Mouse (Mus musculus) frontal cortex, adult 2 months (tissue): ENCODE data around the gene Slc26a1. TPM values are rescaled to one million over a fixed set of nuclear protein-coding genes. Genes with fewer than 3 reads are reported as not detected.
"Not testable (repeated sequence)": the region's sequence is repeated elsewhere in the genome, so short reads cannot be mapped to it uniquely, and the experiment has no call there.

Experiments
- DNase-seq, 2 experiments: peaks; one replicate each; pipeline ENCODE4 v3.0.0; 2022; ENCODE audit warnings: low spot score in 1 of 2; ENCODE audit errors: extremely low spot score in 1 of 2
- polyA plus RNA-seq: library from polyadenylated mRNA; depleted of rRNA; stranded (reverse); fragments of >200 nt; gene quantifications from 2 replicates; pipeline ENCODE4 v1.2.3, GENCODE M21; 2012

Gene Slc26a1
- polyA plus RNA-seq, 1 experiment: 1.7 TPM

DNA sequence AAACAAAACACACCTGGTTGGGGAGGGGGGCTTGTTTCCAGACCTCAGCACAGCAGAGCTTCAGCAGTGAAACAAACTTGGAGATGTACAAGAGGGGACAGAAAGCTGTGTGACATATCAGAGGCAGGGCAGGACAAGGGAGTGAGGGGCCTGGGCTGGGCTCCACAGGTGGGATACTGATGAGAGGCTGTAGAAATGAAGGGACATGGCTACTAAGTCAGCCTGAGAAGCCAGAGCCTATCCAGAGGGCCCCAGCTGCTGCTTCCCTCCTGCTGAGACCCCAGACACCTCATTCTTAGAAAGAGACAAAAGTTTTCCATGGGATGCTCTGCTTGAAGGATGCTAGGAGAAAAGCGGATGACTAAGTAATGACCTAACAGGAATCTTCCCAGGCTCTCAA lies 16.8 kb downstream of the Slc26a1 start:
- DNase-seq: no peak

DNA sequence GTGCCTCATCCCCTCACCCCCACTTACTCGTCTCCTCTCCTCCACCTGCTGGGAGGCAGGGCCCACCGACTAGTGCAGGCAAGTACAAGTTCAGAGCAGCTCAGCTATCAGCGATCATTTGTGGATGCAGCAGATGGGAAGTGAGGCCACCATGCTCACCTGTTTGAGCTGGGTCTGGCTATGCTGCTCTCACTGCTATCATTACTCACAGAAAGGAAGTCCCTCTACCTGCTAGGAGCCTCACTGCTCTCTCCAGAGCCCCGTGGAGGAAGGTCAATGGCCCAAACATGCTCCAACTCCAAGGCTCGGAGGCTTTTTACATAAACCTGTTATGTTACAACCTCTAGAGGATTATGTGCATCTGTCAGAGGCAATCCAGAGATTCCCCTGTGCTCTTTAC lies 18.0 kb downstream of the Slc26a1 start:
- no peak for DNase-seq

DNA sequence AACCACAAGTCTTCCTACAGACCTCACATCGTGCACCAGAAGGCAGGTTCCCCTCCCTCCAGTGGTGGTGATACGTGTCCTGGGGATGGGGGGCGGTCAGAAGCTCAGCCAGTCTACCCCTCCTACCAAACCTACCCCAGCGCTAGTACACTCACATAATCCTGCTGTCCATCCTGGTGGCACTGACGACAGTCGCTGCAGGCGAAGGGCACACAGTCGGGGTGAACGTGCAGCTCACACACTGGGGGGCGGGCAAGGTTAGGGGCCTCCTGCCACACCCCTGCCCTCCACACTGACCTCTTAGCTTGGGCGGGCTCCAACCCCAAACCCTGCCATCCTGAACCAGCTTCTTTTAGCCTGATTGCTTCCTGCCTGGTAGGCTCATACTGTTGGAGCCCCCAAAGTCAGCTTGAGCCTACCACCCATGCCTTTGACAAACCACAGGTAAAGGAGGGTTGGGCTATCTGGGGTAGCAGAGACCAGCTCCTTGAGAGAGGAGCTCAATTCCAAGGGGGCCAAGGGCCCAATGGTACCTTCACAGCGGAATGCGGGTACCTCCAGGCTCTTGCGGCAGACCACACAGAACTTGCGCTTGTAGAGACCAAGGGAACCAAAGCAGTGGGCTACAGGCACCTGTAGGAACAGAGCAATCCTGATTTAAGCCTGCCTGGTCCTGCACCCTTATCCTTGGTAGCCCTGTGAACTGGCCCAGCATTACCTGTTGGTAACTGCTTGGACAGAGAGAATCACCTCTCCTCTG lies 19.3 kb downstream of the Slc26a1 start:
- no peak for DNase-seq

DNA sequence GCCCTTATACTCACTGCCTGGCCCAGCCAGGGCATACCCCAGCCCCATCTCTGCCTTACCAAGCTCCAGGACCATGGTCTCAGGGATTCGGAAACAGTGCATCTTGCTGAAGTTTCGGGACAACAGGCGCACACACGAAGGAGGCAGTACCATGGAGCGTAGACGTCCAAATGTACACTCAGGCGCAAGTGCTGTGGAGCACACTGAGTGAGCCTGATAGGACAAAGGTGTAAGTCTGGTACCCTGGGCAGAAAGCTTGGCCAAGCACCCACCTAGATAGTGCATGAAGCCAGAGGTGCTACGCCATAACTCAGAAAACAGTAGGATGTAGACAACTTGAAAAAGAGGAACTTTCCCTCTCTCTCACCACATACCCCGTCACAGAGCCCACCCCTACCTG lies 20.0 kb downstream of the Slc26a1 start:
- DNase-seq: no peak

DNA sequence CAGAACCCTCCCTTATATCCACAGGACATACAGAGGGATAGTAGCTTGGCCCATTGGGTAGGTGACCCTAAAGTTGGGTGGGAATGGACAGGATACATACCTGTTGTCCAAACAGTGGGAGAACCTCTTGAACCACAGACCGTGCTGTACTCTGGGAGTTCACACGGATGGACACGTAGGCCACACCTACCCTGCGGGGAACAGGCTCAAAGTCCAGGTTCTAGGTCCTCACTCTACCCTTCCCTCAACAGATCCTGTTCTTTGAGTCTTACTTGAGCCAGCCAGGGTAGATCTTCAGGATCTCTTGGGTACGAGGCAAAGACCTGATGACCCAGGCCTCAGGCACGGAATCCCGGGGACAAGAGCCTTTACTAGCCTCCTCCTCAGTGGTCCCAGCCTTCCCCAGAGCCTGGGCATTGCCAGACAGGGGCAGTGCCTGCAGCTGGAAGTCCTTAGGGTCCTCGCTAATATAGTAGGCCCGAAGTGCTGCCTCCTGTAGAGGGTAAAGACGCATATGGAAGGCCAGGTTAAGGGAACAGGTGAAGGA lies 20.9 kb downstream of the Slc26a1 start:
- no peak for DNase-seq

DNA sequence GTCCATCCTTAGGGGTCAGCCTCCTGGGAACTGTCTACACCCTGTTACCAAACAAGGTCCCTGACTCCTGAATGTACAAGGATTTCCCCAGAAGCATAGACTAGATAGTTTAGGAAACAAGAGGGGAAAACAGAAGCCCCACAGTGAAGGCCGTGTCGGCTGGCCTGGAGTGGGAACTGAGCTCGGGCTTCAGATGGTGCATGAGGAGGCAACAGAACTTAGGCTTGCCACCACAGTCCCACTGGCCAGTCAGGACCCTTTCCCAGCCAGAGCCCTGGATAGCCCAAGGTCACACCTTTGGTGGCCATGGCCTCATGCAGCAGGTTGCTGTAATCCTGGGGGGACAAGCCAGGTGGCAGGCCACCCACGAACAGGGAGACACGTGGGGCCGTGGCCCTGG lies 22.0 kb downstream of the Slc26a1 start:
- no peak for DNase-seq

DNA sequence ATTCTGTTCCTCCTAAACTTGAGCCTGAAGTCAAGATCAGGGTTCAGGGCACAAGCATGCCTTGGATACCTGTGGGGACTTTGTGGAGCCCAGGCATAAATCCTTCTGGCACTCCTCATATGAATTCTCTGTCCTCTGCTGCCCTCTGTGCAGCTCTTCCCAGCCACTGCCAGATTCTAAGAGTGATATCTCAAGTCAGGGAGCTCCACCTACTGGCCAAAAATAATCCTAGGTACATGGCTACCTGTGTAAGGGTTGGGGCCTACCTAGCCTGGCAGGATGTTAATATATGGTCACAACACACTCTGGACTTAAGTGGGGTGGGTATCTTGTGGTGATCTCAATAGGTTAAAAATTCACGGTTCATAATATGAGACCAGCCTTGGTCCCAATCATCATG lies 23.5 kb downstream of the Slc26a1 start:
- DNase-seq: peak in 1 of 2 experiments; percentile 84

DNA sequence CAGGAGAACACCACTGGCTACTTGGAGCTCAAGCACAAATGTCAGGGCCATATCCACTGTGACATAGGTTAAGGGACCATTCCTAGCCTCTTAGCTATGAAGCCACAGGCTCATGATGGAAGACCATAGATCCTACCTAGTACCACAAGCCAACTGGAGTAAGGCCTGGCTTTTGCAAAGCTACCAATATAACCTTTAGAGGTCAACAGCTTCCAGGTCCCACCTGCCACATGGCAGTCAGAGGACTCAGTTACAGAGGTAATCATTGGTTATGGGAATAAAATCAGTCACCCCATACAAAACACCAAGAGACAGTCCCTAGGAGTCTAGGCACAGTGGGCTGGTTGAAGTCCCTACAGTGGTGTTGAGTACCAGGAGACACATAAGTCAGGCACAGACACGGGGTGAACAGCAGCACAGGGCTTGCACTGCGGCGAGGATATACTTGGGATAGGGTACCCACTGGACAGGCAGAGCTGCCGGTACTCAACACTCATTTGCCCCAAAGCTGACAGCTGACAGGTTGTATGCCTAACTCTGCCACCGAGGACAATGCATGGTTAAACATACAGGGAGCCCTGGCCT lies 24.1 kb downstream of the Slc26a1 start:
- no peak for DNase-seq

DNA sequence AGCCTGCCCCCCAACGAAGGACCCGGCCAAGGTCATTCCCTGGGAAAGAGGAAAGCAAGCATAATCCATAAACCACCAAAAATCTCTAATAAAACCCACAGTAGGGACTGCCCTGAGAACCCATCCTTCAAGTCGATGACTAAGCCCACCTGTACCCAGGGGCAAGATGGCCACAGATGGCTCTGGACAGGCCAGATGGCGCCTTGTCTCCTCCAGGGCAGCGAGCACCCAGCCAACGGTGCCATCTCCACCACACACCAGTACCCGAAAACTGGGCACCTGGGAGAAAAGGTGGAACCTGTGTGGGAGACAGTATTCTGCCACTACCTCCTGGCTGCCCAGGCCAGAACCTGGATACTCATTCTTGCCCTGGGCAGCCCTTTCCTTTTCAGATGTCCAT lies 25.0 kb downstream of the Slc26a1 start:
- no peak for DNase-seq

DNA sequence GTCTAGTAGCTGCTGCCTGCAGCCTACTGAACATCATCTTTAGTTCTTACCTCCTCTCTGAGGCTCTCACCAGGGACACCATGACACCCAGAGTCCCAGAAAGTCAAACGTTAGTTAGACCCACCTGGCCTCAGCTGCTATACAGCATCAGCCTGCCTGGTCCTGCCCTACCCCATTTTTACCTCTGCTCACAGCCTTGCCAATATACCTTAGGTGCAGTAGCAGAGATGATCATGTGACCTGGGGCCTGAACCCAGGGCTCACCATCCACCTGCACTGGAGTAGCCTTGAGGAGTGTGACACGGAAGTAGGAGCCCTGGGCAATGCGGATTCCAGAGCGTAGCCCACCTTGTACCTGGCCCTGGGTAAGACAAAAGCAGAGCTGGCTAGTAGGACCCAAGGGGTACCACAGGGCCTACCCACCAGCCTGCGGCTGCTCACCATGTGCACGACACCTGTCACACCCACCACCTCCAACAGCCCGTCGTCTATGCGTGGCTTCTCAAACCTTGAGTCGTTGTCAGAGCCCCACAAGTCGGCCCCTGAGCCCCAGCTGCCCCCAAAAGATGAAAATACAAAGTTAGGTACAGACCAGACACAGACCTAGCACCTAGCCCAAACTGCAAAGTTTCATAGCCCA lies 26.3 kb downstream of the Slc26a1 start:
- no peak for DNase-seq

DNA sequence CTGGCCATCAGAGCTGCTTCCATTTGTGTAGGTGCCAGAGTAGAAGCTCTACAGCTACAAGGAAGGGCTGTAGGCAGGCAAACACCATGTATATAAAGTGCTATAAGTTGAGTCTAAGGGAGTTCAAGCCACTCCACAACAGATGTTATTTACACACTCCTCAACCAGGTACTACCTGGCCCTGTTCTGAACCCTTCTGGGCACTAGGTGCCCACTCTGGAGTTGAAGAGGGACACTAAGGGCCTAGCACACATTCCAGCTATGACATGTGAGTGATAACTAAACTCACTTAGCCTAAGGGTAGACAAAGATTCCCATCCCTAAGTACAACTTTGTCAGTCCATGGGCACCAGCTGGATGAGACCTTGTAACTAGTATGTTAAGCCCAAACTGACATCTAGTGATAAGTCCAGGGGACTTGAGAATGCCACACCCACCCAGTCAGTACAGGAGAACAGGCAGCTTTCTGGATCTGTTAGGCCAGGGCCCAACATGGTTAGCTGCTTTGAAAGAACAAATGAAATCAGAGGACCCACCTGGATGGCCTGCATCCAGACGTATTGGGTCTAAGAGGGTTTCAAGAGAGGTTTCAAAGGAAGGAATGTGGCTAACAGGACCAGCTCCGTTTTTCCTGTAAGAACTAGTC lies 27.4 kb downstream of the Slc26a1 start:
- no peak for DNase-seq

DNA sequence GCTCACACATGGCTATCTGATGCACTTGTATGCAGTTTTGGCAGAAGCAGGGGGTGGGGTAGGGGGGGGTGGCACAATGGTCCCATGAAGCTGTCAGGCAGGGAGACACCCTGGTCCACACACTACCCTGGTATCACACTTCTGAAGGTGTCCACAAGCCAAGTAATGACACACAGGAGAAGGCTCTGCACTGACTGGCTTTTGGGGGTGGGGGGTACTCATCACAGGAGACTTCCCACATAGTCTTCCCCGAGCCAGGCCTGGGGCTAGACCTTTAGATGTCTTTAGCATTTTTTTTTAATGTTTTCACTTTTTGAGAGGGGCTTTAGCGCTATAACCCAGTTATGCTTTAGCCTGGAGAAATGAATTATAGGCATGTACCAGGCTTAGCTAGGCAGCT lies 28.1 kb downstream of the Slc26a1 start:
- no peak for DNase-seq

DNA sequence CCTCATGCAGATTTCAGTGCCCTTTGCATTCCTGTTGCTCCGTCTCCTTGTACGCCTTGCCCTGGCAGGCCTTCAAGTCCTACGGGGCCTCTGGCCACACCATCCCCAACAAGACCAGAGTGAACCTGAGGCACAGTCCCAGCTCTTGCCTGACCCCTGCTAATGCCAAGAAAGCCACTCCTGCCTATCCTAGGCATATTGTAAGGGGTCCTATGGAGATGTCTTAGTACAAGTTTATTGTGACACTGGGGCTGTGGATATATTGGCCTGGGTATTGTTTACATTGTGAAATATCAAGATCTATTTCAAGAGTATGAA lies 29.1 kb downstream of the Slc26a1 start:
- DNase-seq: no peak

DNA sequence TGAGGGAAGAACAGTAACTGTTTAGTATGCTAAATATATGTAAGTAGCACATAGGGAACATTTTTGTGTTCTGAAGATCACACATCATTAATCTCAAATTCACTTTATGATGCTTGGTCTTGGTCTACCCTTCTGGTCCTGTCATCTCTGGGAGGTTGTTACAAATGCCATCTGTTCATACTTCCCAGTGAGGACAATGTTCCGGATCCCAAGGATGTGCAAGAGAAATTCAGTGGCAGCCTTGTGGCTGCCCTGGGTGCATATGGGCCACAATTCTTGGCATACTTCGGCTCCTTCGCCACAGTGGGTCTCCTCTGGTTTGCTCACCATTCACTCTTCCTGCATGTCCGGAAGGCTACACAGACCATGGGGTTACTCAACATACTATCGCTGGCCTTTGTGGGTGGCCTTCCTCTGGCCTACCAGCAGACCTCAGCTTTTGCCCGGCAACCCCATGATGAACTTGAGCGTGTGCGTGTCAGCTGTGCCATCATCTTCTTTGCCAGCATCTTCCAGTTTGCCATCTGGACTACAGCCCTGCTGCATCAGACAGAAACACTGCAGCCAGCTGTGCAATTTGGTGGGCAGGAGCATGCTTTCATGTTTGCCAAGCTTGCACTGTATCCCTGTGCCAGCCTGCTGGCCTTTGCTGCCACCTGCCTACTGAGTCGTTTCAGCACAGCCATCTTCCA lies 29.6 kb downstream of the Slc26a1 start:
- peak in 1 of 2 experiments; percentile 39 for DNase-seq

DNA sequence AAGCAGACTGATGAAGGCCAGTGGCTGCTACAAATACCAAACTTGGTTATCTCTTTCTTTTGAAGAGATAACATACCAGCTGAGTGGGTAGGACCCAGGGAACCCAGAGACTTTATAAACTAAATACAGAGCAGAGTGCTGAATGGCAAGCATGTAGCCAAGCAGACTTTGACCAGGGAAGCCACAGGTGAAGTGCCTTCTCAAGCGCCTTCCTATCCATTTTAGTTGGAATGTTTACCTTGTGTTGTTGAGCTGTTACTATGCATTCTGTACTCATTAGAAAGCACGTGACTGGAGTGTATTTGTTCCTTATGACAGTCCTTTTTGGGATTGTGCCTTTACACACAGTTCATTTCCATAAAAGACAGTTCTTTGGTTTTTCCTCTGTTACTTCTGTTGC lies 31.7 kb downstream of the Slc26a1 start:
- no peak for DNase-seq

DNA sequence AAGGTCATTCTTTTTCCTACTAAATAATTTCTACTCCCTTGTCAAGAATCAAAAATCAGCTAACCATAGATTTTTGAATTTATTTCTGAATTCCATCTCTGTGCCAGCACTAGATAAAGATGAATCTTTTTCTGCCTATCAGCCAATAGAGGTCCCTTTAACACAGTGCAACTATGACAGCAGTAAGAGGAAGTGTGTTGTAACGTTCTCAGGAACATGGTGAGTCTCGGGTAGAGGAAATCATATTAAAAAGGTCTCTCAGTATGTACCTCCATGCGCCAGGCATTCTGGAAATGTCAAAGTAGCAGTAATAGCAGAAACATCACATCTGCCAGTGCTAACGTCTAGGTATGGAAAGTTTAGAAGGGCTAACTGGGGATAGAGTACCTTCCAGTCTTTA lies 39.2 kb downstream of the Slc26a1 start:
- DNase-seq: no peak

DNA sequence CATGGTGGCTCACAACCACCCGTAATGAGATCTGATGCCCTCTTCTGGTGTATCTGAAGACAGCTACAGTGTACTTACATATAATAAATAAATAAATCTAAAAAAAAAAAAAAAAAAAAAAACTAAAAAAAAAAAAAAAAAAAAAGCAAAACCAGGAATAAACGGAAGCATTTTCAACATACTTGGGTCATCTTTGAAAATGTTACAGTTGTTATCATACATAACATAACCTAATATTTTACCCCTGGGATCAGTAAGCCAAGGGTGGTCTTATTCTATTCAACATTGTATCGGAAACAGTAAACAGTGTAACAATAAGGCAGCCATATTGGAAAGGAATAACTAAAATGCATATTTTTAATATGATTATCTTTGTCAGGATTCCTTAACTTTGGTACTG lies 41.3 kb downstream of the Slc26a1 start:
- DNase-seq: not testable (repeated sequence)

DNA sequence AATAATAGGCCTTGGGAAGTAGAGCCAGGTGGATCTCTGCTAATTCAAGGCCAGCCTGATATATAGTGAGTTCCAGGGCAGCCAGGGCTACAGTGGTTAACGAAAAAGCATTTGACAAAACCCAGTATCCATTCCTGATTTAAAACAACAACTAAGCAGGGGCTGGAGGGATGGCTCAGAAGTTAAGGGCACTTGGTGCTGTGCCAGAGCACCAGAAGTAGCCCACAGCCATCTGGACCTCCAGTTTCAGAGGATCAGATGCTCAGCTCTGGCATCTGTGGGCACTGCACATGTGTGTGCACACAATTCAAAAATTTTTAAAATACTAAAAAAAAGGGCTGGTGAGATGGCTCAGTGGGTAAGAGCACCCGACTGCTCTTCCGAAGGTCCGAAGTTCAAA lies 41.7 kb downstream of the Slc26a1 start:
- DNase-seq: no peak

DNA sequence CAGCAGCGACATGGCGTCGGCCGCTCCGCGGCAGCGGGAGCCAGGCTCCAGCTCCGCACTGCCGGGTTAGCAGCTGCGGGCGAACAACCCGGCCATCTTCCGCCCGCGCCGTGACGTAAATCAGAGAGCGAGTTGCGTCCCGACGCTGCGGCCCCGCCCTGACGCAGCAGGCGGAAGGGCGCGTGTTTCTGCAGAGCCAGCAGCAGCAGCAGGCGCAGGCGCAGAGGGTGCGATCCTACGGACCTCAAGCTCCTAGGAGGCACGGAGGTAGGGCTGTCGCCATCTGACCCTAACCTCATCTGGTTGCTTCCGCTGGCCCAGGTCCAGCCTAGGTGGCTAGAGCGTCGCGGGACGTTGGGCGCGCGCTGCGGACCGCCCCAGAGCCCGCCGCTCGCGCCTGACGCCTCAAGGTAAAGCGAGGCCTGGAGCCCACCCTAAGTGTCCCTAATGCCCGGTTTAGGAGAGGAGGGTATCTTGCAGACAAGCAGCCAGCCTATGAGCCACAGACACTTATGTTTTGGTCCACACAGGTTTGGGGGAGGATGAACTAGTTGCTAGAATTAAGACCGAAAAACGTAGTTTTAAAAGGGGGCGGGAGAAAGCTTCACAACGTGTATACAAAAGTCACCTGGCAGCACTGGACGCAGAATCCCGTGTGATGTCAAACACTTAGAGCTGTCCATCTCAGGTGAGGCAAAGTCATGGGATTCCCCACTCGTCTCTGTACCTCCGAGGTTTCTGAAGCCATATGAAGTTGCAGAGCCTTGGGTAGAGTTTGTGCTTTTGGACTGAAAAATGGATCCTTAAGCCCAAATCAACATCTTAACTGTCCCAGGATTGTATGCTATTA lies 45.5 kb downstream of the Slc26a1 start, which contains the start of the genes Gak and Tmem175:
TSS of gene Gak (minus strand) at position 122 of the 850 bp plus-strand sequence.
TSS of gene Tmem175 (plus strand) at position 137 of the 850 bp plus-strand sequence.
- DNase-seq: peak; percentile 86 to 92
